Mouse (Mus musculus) bone marrow macrophage, adult 2 months (primary cell): ENCODE measurements around the gene Csde1. TPM values are rescaled to one million over a fixed set of nuclear protein-coding genes. Genes with fewer than 3 reads are reported as not detected.

Experiments used
- H3K27ac ChIP-seq: 2 replicates; pipeline ENCODE4 v1.5.1; 2012; ENCODE audit warnings: low read depth, low read length; ENCODE audit not compliant: insufficient read depth
- H3K4me1 ChIP-seq: 2 replicates; pipeline ENCODE4 v1.6.1; 2012; ENCODE audit warnings: low read length; ENCODE audit not compliant: control insufficient read depth, insufficient read depth
- H3K4me3 ChIP-seq: 2 replicates; pipeline ENCODE4 v1.5.1; 2012; ENCODE audit warnings: mild to moderate bottlenecking, low read length, moderate library complexity; ENCODE audit not compliant: insufficient read depth
- CTCF ChIP-seq: IDR thresholded peaks from 2 replicates; pipeline ENCODE4 v1.5.1; 2012; ENCODE audit warnings: low read depth, mild to moderate bottlenecking, low read length, moderate library complexity
- POLR2A ChIP-seq: IDR thresholded peaks from 2 replicates; pipeline ENCODE4 v1.6.1; 2012; ENCODE audit warnings: mild to moderate bottlenecking, low read depth, low read length, borderline replicate concordance
- polyA plus RNA-seq: library from polyadenylated mRNA; stranded (reverse); fragments of >200 nt; gene quantifications from 2 replicates; pipeline ENCODE4 v1.2.4, GENCODE M21; 2012; ENCODE audit not compliant: missing spikeins, insufficient read depth, insufficient read length

Gene Csde1
- polyA plus RNA-seq, 1 experiment = 291 TPM

GRCm38 (mm10) chr3:103085986-103086385 lies 65.8 kb downstream of the Csde1 start:
- no peak for TF ChIP-seq CTCF
- no peak for TF ChIP-seq POLR2A

GRCm38 (mm10) chr3:103091753-103092152 lies 71.5 kb downstream of the Csde1 start:
- TF ChIP-seq POLR2A = no peak
- no peak for TF ChIP-seq CTCF
- Histone ChIP-seq H3K27ac (no peak overlapping the region), H3K4me3 (no peak overlapping the region), H3K4me1 (no peaks in the 10 kb centered on the region)

More at GRCm38 (mm10) chr3:103085986-103086385, 65.8 kb downstream of the Csde1 start:
- Histone ChIP-seq H3K4me3 (no peak overlapping the region), H3K4me1 (no peaks in the 10 kb centered on the region), H3K27ac (no peak overlapping the region)

- Histone ChIP-seq H3K4me1 (no peaks in the 10 kb centered on the region), H3K27ac (no peak overlapping the region), H3K4me3 (no peak overlapping the region)
- no peak for TF ChIP-seq POLR2A
These were observed 78.4 kb downstream of the Csde1 start for GRCm38 (mm10) chr3:103098662-103099061.

- no peak for TF ChIP-seq POLR2A
- TF ChIP-seq CTCF = no peak
- no peak overlapping the region for H3K4me3 ChIP-seq
- H3K27ac ChIP-seq = no peak overlapping the region
- no peaks in the 10 kb centered on the region for H3K4me1 ChIP-seq
These were observed 79.4 kb downstream of the Csde1 start for GRCm38 (mm10) chr3:103099667-103100066.

GRCm38 (mm10) chr3:103100735-103101134 lies 80.5 kb downstream of the Csde1 start:
- no peak for TF ChIP-seq POLR2A
- TF ChIP-seq CTCF = no peak
- no peaks in the 10 kb centered on the region for H3K4me1 ChIP-seq
- H3K27ac ChIP-seq = no peak overlapping the region
- H3K4me3 ChIP-seq = no peak overlapping the region

GRCm38 (mm10) chr3:103101194-103101593 lies 81.0 kb downstream of the Csde1 start:
- H3K4me3 ChIP-seq = no peak overlapping the region
- no peaks in the 10 kb centered on the region for H3K4me1 ChIP-seq
- TF ChIP-seq CTCF (no peak), POLR2A (no peak)
- H3K27ac ChIP-seq = no peak overlapping the region

- Histone ChIP-seq H3K4me3 (peak overlapping the region; percentile 90), H3K27ac (no peak overlapping the region), H3K4me1 (no peaks in the 10 kb centered on the region)
- no peak for TF ChIP-seq CTCF
- TF ChIP-seq POLR2A = no peak
These were observed 81.7 kb downstream of the Csde1 start for GRCm38 (mm10) chr3:103101909-103102308.

GRCm38 (mm10) chr3:103102454-103103390 lies 82.5 kb downstream of the Csde1 start, which contains the start of gene Dennd2c:
Dennd2c (plus strand) TSS chr3:103102604.
- H3K27ac ChIP-seq = peak within 1 kb of the TSS; percentile 24
- TF ChIP-seq POLR2A (no peak), CTCF (no peak)
- no peaks in the 10 kb centered on the region; the same call in 1 of the 2 replicates for H3K4me1 ChIP-seq
- H3K4me3 ChIP-seq = peak within 1 kb of the TSS; percentile 90

Other genes starting within 250 kb of the Csde1 start
- not detected in 2 replicates for gene Tshb, start 237.7 kb upstream of the Csde1 start, polyA plus RNA-seq
- gene Sycp1, start 84.3 kb upstream of the Csde1 start, polyA plus RNA-seq = not detected in 2 replicates
- gene Nr1h5, start 56.3 kb upstream of the Csde1 start, polyA plus RNA-seq = not detected in 2 replicates
- 53.6 and 54.2 TPM in 2 replicates for gene Sike1, start 24.7 kb upstream of the Csde1 start, polyA plus RNA-seq
- 95.5 and 101 TPM in 2 replicates for gene Nras, start 37.9 kb downstream of the Csde1 start, polyA plus RNA-seq
- gene Ampd1, start 53.6 kb downstream of the Csde1 start, polyA plus RNA-seq = not detected in 2 replicates
- gene Dennd2c, start 82.2 kb downstream of the Csde1 start, polyA plus RNA-seq = 6.0 and 6.5 TPM in 2 replicates
- gene Bcas2, start 151.2 kb downstream of the Csde1 start, polyA plus RNA-seq = 68.5 and 75.7 TPM in 2 replicates